Mouse (Mus musculus) lung, adult 2 months (tissue): ENCODE measurements around the gene Plcl1.

ENCODE experiments used
- CTCF ChIP-seq: fragments of 200-500 bp; IDR thresholded peaks from 2 replicates; pipeline ENCODE4 v1.5.1; 2011; ENCODE audit warnings: mild to moderate bottlenecking, low read length, control low read depth; ENCODE audit not compliant: insufficient read depth
- POLR2A ChIP-seq: fragments of 200-500 bp; IDR thresholded peaks from 2 replicates; pipeline ENCODE4 v1.6.1; 2011; ENCODE audit warnings: low read depth, mild to moderate bottlenecking, control low read depth, low read length, borderline replicate concordance; ENCODE audit errors: extremely low read depth

- TF ChIP-seq POLR2A (no peak), CTCF (no peak)
These were observed 212.1 kb downstream of the Plcl1 start for GRCm38 (mm10) chr1:55617857-55618256.
